Mouse (Mus musculus): ENCODE data around the gene Sh3bgrl2.

- no peak for TF ChIP-seq CTCF (IDR thresholded peaks at IDR 0.05; ENCODE audit: extremely low read depth, insufficient read depth, low read length)
- TF ChIP-seq POLR2A (IDR thresholded peaks at IDR 0.05; ENCODE audit: extremely low read depth, insufficient read depth, low read length), result no peak
Observed at GRCm38 (mm10) chr9:83663981-83664897, 116.1 kb downstream of the Sh3bgrl2 start.
